Mouse (Mus musculus): ENCODE measurements around the gene Tmem121. TPM values are rescaled to one million over a fixed set of nuclear protein-coding genes. Genes with fewer than 3 reads are reported as not detected.

Tmem121 gene
- polyA plus RNA-seq, 1 experiment from 2014 or later: 0.52 TPM

DNA sequence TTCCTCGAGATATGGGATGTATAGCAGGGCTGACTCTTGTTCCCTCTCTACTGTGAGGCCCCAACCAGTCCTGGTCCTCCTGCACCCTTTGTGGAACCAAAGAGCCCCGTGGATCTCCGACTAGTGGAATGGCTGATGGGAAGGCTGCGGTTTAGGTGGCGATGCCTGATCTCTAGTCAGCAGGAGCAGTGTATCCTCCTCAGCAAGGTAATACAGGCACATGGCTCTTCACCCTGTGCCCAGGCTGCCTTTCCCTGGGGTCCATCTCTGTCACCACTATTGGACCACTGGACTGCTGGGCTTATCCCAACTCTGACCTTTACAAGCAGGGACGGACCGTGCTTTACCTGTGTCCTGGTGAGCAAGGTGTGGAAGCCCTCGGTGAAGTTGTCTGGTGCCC, 28.2 kb upstream of the Tmem121 start:
- peaks cover 40% of the 10 kb centered on the region for H3K4me1 ChIP-seq (replicated peaks)
- DNase-seq (no peak), ATAC-seq (ENCODE audit: low read depth) (no peak)
- H3K9me3 ChIP-seq (replicated peaks): no peaks in the 10 kb centered on the region
- H3K4me2 ChIP-seq: peak overlapping the region; percentile 97
- H3K9ac ChIP-seq: no peak overlapping the region; the same call in 1 of the 2 replicates
- 89% methylated on average over 8 of the region's 8 CpGs for WGBS (ENCODE audit: insufficient replicate concordance)
- H3K36me3 ChIP-seq: peaks cover 25% of the 10 kb centered on the region
- no peak overlapping the region for H3K27ac ChIP-seq
- H3K27me3 ChIP-seq: peaks cover 11% of the 10 kb centered on the region
- peak overlapping the region; percentile 87 for H3K4me3 ChIP-seq (replicated peaks)

DNA sequence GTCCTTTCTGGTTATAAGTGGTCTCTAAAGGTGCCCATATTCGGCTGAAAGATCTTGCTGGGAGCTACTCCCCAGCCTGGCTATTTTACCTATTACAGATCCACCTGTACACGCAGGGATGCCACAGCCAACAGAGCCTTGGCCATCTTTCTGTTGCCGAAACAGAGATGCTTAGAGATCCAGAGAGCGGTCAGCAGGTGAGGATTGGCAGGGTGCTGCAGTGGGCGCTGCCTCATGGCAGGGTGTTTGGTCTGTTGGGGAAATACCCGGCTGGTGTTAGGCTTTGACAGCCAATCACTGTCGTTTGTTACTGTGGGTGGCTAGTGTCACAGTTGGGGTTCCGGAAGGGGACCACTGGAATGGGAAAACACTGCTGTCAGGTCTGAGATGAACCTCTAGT, 27.8 kb upstream of the Tmem121 start:
- H3K27ac ChIP-seq: no peak overlapping the region

DNA sequence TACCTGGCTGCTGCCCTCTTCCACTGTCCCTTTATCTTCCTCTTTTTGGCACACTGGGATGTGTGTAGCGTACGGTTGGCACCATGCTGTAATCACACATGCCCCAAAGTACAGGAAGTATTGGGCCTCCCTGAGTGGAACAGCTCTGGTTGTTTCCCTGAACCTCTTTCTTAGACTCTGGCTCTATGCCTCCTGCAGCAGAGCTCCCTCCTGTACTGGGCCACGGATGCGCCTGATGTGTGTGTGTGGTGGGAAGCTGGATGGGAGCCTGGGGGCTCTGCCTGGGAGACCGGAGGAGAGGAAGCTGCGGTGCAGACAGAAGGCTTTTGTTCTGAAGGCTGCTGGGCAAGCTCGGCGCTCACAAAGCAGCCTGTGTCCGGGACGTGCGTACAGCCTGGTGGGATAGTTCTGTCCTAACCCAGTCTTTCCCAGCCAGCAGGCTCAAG, 22.1 kb upstream of the Tmem121 start:
- H3K4me2 ChIP-seq: no peak overlapping the region
- H3K9ac ChIP-seq: no peak overlapping the region
- ATAC-seq (ENCODE audit: low read depth) (no peak), DNase-seq (no peak)
- no peak overlapping the region for H3K27ac ChIP-seq
- no peak overlapping the region for H3K4me3 ChIP-seq (replicated peaks)
- 88% methylated on average over 11 of the region's 11 CpGs for WGBS (ENCODE audit: insufficient replicate concordance)
- H3K9me3 ChIP-seq (replicated peaks): no peaks in the 10 kb centered on the region
- H3K4me1 ChIP-seq (replicated peaks): peaks cover 13% of the 10 kb centered on the region
- no peaks in the 10 kb centered on the region for H3K27me3 ChIP-seq
- peaks cover 38% of the 10 kb centered on the region for H3K36me3 ChIP-seq

More for the DNA sequence above, 27.8 kb upstream of the Tmem121 start:
- Histone ChIP-seq H3K36me3 (peaks cover 29% of the 10 kb centered on the region), H3K27me3 (peaks cover 6% of the 10 kb centered on the region; the same call in 1 of the 2 replicates), H3K4me1 (replicated peaks) (peaks cover 35% of the 10 kb centered on the region), H3K4me2 (peak overlapping the region; percentile 97), H3K9ac (no peak overlapping the region), H3K4me3 (replicated peaks) (no peak overlapping the region), H3K9me3 (replicated peaks) (no peaks in the 10 kb centered on the region)
- 82% methylated on average over 8 of the region's 8 CpGs for WGBS (ENCODE audit: insufficient replicate concordance)
- DNase-seq (no peak), ATAC-seq (ENCODE audit: low read depth) (no peak)

DNA sequence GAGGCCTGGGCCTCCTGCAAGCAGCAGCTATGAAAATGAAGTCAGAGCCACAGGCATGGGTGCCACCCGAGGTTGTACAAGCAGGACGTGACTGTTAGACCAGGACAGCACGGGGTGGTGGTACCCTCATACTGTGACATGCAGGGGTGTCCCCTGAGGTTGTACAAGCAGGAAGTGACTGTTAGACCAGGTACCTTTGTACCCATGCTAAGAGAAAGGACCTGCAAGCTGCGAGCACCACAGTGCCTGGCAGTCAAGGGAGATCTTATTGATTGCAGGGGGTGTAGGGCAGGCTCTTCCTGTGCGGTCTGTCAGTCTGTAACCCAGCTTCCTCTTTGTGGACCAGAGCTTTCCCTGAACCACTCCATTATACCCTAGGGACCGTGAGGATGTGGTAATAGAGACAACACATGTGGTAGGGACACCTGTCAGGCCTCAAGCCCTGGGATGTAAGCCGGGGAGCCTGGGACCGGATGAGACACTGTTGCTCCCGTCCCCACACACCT, 17.6 kb upstream of the Tmem121 start:
- whole genome bisulfite sequencing (ENCODE audit: insufficient replicate concordance): 18% methylated on average over 9 of the region's 9 CpGs
- no peak overlapping the region for H3K4me2 ChIP-seq
- no peak overlapping the region for H3K9ac ChIP-seq
- H3K27me3 ChIP-seq: no peaks in the 10 kb centered on the region; the same call in 1 of the 2 replicates
- H3K36me3 ChIP-seq: peaks cover 13% of the 10 kb centered on the region
- H3K9me3 ChIP-seq (replicated peaks): no peaks in the 10 kb centered on the region
- H3K27ac ChIP-seq: no peak overlapping the region
- no peak overlapping the region for H3K4me3 ChIP-seq (replicated peaks)
- peak; percentile 47; the same call in 1 of the 2 replicates for ATAC-seq (ENCODE audit: low read depth)
- DNase-seq: no peak
- peaks cover 13% of the 10 kb centered on the region for H3K4me1 ChIP-seq (replicated peaks)

DNA sequence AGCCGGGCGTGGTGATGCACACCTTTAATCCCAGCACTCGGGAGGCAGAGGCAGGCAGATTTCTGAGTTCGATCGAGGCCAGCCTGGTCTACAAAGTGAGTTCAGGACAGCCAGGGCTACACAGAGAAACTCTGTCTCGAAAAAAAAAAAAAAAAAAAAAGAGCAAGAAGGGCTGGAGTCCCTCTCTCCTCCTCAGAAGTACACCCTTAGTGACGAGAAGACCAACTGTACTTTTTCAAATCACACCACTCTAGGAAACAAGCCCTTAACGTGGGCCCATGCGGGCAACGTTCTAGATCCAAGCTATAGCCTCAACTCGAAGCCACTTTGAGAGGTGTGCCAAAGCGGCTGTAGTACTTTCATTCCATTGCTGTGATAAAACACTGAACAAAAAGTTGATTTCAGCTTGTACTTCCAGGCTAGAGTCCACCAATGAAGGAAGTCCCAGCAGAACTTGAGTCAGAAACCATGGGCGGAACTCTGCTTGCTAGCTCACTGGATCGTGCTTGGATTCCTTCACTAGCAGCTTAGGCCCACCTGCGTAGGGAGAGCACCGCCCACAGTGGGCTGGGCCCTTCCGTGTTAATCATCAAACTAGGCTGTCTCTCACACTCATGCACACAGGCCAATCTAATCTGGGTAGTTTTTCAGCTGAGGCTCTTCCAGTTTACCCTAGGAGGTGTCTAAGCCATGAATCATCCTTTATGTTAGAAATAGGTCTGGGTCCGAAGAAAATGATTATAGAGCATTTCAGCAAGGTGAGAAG, 8.6 kb upstream of the Tmem121 start:
- H3K36me3 ChIP-seq: no peaks in the 10 kb centered on the region
- ATAC-seq (ENCODE audit: low read depth) (no peak), DNase-seq (no peak)
- H3K27ac ChIP-seq: no peak overlapping the region
- no peaks in the 10 kb centered on the region for H3K4me1 ChIP-seq (replicated peaks)
- WGBS (ENCODE audit: insufficient replicate concordance): 70% methylated on average over 18 of the region's 18 CpGs
- H3K4me2 ChIP-seq: no peak overlapping the region
- no peak overlapping the region for H3K9ac ChIP-seq
- H3K9me3 ChIP-seq (replicated peaks): no peaks in the 10 kb centered on the region
- H3K27me3 ChIP-seq: no peaks in the 10 kb centered on the region
- H3K4me3 ChIP-seq (replicated peaks): no peak overlapping the region

DNA sequence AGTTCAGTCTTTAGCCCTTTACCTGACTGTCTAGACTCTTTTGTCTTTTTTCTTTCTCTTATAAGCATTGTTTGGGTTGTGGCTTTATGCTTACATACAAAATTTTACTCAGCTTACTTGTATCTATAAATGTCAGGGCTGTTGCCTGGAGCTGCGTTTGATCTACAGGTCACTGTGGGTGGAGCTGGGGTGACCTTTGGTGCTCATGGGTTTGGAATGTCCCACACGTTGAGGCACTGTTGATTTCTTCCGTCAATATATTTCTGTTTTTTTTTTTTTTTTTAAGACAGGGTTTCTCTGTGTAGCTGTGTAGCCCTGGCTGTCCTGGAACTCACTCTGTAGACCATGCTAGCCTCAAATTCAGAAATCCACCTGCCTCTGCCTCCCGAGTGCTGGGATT, 4.7 kb upstream of the Tmem121 start:
- no peak overlapping the region for H3K4me2 ChIP-seq
- no peak overlapping the region for H3K4me3 ChIP-seq (replicated peaks)
- no peaks in the 10 kb centered on the region for H3K9me3 ChIP-seq (replicated peaks)
- H3K36me3 ChIP-seq: no peaks in the 10 kb centered on the region
- DNase-seq (no peak), ATAC-seq (ENCODE audit: low read depth) (no peak)
- peaks cover 28% of the 10 kb centered on the region for H3K27me3 ChIP-seq
- 0 out of 2 replicates have a peak, but pooled peaks cover 5% of the 10 kb centered on the region for H3K4me1 ChIP-seq (replicated peaks)
- WGBS (ENCODE audit: insufficient replicate concordance): 55% methylated on average over 4 of the region's 4 CpGs
- H3K9ac ChIP-seq: no peak overlapping the region
- H3K27ac ChIP-seq: no peak overlapping the region

DNA sequence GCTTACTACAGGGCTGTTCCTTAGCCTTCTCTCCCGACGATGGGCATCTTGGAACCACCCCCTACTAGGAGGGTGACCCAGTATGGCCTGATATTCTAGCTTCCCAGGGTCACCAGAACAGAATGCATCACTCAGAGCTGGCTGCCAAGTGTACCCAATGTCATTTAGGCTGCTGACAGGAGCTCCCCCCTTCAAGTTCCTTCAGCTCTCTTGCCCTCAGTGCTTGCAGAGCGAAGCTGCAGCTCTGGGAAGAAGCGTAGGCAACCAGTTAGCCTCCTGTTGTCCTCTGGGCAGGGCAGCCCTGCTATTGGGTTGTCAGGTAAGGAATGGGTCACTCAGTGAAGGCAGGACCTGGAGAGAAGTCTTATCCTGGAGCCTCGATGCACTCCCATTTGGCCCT, 785 bp upstream of the Tmem121 start:
- no peak for DNase-seq
- H3K9ac ChIP-seq: no peak overlapping the region
- no peak overlapping the region for H3K4me3 ChIP-seq (replicated peaks)
- H3K4me1 ChIP-seq (replicated peaks): peaks cover 20% of the 10 kb centered on the region
- H3K27ac ChIP-seq: no peak overlapping the region
- no peak for ATAC-seq (ENCODE audit: low read depth)
- no peaks in the 10 kb centered on the region for H3K36me3 ChIP-seq
- no peaks in the 10 kb centered on the region for H3K9me3 ChIP-seq (replicated peaks)
- peaks cover 60% of the 10 kb centered on the region for H3K27me3 ChIP-seq
- 44% methylated on average over 5 of the region's 5 CpGs for WGBS (ENCODE audit: insufficient replicate concordance)
- H3K4me2 ChIP-seq: no peak overlapping the region

DNA sequence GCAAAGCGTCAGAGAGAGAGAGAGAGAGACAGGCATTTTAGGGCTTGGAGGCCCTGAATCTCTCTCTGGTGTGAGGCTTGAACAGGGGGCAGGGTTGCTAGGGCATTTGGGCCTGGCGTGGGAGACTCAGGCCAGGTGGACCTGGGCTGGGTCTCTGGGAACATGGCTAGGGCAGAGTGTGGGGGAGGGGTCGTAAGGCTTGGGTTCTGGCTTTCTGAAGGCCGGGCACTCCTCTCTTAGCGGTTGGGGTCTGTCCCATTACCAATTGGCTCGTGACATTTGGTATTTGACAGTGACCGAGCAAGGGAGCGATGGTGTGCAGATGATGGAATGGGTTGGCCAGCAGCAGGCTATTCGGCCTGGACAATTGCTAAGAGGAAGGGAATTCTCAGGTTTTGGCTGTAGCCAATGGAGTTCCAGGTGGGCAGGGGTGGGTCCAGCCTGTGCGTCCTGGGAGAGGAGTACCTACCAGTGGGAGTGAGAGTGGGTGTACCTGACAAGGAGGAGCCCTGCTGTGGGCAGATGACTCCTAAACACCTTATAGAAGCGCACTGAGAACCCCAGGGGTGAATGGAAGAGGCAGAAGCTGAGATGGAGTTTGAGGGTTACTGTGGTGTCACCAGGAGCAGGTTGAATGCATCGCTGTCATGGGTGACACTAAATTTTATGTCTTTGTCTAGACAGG, 738 bp downstream of the Tmem121 start:
- Histone ChIP-seq H3K9ac (peak overlapping the region; percentile 8; the same call in 1 of the 2 replicates), H3K36me3 (no peaks in the 10 kb centered on the region), H3K4me2 (peak overlapping the region; percentile 67), H3K27me3 (peaks cover 60% of the 10 kb centered on the region), H3K4me3 (replicated peaks) (peak overlapping the region; percentile 52), H3K9me3 (replicated peaks) (no peaks in the 10 kb centered on the region), H3K4me1 (replicated peaks) (peaks cover 20% of the 10 kb centered on the region), H3K27ac (no peak overlapping the region)
- no peak for DNase-seq
- 47% methylated on average over 12 of the region's 12 CpGs for WGBS (ENCODE audit: insufficient replicate concordance)
- no peak for ATAC-seq (ENCODE audit: low read depth)

DNA sequence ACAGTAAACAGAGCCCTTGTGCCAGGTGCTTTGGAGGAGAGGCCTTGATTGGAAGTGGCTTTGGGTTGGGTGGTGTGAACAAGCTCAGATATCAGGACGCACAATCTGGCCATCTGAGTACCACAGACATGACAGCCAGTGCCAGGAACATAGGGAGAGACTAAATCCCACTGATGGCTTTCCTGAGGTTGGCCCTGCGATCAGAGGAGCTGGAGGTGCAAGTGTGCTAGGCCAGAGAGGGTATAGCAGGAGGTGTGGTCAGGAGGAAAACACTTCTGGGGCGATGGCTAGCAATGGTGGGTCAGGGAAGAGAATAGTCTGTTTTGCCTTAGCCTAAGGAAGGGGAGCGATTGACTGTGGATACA, 1.3 kb downstream of the Tmem121 start:
- Histone ChIP-seq H3K27ac (no peak overlapping the region), H3K4me2 (peak overlapping the region; percentile 63), H3K4me1 (replicated peaks) (peaks cover 20% of the 10 kb centered on the region), H3K9ac (no peak overlapping the region), H3K4me3 (replicated peaks) (no peak overlapping the region), H3K36me3 (no peaks in the 10 kb centered on the region), H3K9me3 (replicated peaks) (no peaks in the 10 kb centered on the region), H3K27me3 (peaks cover 60% of the 10 kb centered on the region)
- DNase-seq (no peak), ATAC-seq (ENCODE audit: low read depth) (no peak)
- 33% methylated on average over 4 of the region's 4 CpGs for WGBS (ENCODE audit: insufficient replicate concordance)

DNA sequence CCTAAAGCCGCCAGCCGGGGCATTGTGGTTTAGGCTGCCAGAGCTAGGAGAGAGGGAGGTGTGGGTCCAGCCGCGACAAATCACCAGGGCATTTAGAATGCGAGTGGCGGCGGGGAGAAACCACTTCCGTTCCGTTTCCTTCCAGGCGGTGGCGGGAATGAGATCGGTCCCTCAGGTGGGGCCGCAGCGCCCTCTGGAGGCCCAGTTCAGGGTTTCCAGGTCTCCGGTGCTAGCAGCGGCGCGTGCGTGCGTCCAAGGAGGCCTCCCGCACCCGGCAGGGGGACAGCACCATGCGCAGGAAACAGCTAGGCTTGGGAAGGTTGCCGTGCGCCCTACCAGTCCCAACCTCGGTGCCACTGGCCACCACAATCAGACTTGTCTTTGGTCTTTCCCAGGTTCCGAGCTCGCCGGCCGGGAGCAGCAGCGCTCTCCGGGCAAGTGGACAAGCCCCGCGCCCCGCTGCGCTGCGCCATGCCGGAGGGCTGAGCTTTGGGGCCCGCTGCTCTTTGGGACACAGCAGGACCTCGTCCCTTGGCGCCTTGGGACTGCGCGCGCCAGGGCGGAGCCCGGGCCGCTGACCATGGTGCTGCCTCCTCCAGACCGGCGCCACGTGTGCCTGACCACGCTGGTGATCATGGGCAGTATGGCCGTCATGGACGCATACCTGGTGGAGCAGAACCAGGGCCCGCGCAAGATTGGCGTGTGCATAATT, 2.0 kb downstream of the Tmem121 start:
- DNase-seq: peak; percentile 41
- WGBS (ENCODE audit: insufficient replicate concordance): 3% methylated on average over 56 of the region's 56 CpGs
- 0 out of 2 replicates have a peak, but pooled peaks have one; percentile 43 for ATAC-seq (ENCODE audit: low read depth)
- H3K27ac ChIP-seq: no peak overlapping the region
- no peaks in the 10 kb centered on the region for H3K9me3 ChIP-seq (replicated peaks)
- H3K9ac ChIP-seq: no peak overlapping the region
- peak overlapping the region; percentile 33 for H3K4me3 ChIP-seq (replicated peaks)
- peak overlapping the region; percentile 63 for H3K4me2 ChIP-seq
- H3K4me1 ChIP-seq (replicated peaks): peaks cover 20% of the 10 kb centered on the region
- H3K36me3 ChIP-seq: no peaks in the 10 kb centered on the region
- peaks cover 60% of the 10 kb centered on the region for H3K27me3 ChIP-seq
